Mouse (Mus musculus) Patski (cell line): ENCODE measurements at regions not wholly inside any gene's neighbourhood (a gene's known extent, or its start where the extent isn't known, plus 50 kb on each side); places are given as distances from the start of the nearest gene placed in this dataset.

Experiments used
- ATAC-seq: fragments of 100-300 bp; one replicate; pipeline ENCODE4 v1.8.0; 2021
- CTCF ChIA-PET: fragments of 350-600 bp; sonication (Branson Sonifier 250); formaldehyde crosslinking; loops from one replicate; lab custom pipeline; 2022; ENCODE audit warnings: inconsistent platforms; lab: Charles Lee
- POLR2A ChIA-PET: fragments of 350-600 bp; sonication (Branson Sonifier 250); formaldehyde crosslinking; loops from one replicate; lab custom pipeline; 2022; ENCODE audit warnings: antibody characterized with exemption, inconsistent platforms; lab: Charles Lee
- DNase-seq: peaks from one replicate; pipeline ENCODE4 v3.0.0-alpha.2; 2011; ENCODE audit warnings: low read depth, low spot score
- H3K27me3 ChIP-seq: fragments of 371-371 bp; one replicate; pipeline ENCODE4 v1.5.1; 2021
- CTCF ChIP-seq: fragments of 100-300 bp; IDR thresholded peaks from one replicate; pipeline ENCODE4 v1.5.1; 2021
- in situ Hi-C: fragments of 300-500 bp; cut with MboI; formaldehyde crosslinking; loops from 3 replicates; pipeline ENCODE4 v1.11.1; 2018; ENCODE audit warnings: low pct_unique_long_range_greater_than_20kb, mixed read lengths

DNA sequence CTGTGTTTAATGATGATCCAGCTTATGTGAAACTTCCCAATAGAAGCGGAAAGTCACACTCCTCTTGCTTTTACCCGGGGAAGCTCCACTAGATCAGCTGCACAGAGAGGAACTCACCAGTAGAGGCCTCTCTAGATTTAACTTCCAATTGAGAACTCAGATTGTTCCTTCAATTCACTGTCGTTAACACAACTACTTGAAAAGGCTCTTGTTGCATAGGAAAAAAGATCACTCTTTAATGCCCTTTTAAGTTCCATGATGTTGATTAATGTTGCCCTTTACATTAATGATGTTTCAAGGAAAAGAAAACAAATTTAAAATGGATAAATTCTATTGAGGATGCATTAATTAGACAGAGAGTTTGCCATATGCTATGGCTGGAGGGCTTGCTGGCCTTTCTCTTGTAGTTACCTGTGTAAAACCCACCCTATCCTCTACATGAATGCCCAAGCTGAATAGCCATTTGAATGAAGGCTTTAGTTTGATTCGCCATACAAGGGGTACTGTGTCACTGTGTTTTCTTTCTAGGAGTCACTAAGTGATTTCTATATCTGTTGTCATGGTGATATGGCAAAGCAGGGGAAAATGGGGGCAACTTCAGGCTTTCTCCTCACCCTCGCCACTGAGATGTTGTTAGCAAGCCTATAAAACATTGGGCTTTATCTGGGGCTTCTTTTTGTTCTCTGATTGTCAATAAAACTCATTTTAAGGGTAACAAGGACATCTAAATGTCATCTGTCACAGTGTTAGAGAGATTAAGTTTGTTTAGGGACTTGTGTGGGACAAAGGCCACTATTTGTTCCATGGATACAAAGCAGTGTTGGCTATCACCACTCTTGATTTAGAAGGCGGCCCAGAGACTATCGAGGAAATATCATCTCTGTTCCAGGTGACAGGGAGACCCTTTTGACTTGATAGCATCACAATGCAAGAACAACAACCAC, 429.9 kb upstream of the Tbc1d2b start:
- in situ Hi-C loops: no loop called here
- ATAC-seq: no peak
- ChIA-PET POLR2A (no interaction called here), CTCF (interaction anchor here (1.2 kb wide), 1 partner anchor 14 kb away, joined by 3 read pairs; no protein-coding TSS in a partner anchor)
- no peak for TF ChIP-seq CTCF
- peaks cover 26% of the 10 kb centered on the region for H3K27me3 ChIP-seq
- no peak for DNase-seq

DNA sequence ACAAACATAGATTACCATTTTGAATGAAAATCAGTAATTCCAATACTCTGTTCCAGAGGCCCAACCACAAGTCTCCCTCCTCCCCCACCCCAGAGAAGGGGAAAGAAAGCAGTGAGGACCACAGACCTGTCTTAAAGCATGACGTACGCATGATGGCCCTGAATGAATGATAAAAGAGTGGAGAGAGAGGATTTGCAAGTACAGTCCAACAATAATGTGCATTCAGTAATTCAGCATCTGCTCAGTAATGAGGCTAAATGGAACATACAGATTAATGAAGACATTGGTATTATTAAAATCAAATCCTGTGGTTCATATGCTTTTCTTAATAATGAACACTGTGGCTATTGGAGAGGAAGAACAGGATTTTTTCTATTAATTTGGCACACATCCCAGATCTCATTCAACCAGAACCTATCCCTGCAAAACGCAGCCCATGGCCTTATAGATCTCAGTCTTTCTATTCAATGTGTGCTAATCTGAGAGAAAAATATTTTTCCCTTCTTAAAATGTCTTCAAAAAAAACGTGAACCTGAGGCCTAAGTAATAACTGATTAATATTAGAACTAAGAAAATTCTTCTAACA, 430.7 kb upstream of the Tbc1d2b start:
- no peak for DNase-seq
- ATAC-seq: no peak
- ChIA-PET POLR2A (no interaction called here), CTCF (interaction anchor here (0.5 kb wide), 1 partner anchor 853 kb away, joined by 3 read pairs; no protein-coding TSS in a partner anchor)
- in situ Hi-C loops: no loop called here
- H3K27me3 ChIP-seq: peaks cover 24% of the 10 kb centered on the region
- TF ChIP-seq CTCF: no peak

DNA sequence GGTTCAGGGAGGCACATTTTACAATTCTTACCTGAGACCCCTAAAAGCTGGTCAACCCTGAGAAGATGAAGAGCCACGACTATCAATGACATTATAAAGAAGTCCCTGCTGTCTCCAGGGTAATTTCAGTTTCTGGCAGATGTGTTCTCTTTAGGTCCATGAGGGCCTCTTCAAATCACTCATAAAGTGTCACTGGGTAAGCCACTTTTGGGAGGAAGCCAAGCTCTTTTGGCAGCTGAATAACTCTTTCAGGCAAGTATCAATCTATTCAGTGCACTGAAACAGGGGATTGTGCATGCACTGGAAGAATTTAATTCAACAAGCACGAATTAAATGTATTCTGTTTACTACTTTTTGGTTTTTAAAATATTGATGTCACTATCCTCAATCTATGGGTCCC, 443.1 kb upstream of the Tbc1d2b start:
- ATAC-seq (no peak), DNase-seq (no peak)
- ChIA-PET POLR2A (no interaction called here), CTCF (no interaction called here)
- no peak for TF ChIP-seq CTCF
- in situ Hi-C loops: no loop called here
- no peaks in the 10 kb centered on the region for H3K27me3 ChIP-seq

DNA sequence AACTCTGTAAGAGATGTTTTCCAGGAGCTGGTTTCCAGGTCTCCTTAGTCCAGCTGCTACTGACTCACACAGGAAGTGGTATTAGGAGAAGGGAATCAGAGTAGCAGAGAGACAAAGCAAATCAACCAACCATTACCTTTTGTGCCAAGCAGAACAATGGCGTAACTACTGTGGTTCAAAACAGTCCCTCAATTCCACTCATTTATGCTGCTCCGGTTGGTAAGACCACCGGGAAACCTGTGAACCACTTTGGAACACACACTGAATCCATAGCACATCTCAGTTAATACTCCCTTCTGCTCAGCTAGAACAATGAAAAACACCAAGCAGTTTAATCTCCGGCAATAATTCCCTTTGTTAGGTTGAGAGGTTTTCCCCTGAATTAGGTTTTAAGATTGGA, 460.8 kb upstream of the Tbc1d2b start:
- DNase-seq (no peak), ATAC-seq (no peak)
- no peaks in the 10 kb centered on the region for H3K27me3 ChIP-seq
- POLR2A ChIA-PET: no interaction called here
- in situ Hi-C loops: no loop called here
- TF ChIP-seq CTCF: no peak
- CTCF ChIA-PET: no interaction called here

DNA sequence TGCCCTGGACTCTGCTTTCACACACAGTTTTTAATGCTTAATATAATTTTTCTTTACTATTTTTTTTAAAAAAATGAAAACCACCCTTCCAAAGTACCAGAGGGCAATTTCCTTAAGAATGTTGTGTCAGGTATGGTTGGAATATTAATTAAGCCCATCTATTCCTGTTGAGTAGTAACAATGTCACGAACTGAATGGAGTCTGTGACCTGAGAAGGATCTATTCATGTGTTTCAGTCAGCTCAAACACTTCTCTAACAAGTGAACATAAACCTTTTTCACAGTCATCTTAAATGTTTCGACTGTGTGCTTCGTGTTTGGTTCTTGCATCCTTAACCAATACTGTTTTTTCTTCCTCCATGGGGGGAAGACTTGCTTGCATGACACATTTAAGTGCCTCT, 486.6 kb upstream of the Tbc1d2b start:
- DNase-seq: no peak
- TF ChIP-seq CTCF: no peak
- ATAC-seq: no peak
- POLR2A ChIA-PET: no interaction called here
- no peaks in the 10 kb centered on the region for H3K27me3 ChIP-seq
- in situ Hi-C loops: no loop called here
- CTCF ChIA-PET: no interaction called here

DNA sequence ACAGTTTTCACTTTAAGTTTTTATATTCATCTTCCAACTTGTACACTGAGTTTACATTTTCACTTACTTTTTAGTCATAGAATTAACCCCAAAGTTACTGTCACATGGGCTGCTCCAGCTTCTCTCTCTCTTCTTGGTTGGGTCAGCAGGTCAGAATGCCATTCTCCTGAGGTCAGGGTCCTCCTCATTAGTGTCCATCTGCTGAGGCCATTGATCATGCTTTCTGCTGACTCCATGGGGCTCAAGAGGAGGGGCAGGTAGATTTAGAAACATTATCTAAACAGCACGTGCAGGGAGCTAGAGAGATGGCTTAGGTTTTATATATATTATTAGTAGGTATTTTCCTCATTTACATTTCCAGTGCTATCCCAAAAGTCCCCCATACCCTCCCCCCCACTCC, 503.7 kb upstream of the Tbc1d2b start:
- POLR2A ChIA-PET: no interaction called here
- CTCF ChIA-PET: no interaction called here
- in situ Hi-C loops: no loop called here
- no peak for ATAC-seq
- no peak for DNase-seq
- no peak for TF ChIP-seq CTCF
- no peaks in the 10 kb centered on the region for H3K27me3 ChIP-seq

DNA sequence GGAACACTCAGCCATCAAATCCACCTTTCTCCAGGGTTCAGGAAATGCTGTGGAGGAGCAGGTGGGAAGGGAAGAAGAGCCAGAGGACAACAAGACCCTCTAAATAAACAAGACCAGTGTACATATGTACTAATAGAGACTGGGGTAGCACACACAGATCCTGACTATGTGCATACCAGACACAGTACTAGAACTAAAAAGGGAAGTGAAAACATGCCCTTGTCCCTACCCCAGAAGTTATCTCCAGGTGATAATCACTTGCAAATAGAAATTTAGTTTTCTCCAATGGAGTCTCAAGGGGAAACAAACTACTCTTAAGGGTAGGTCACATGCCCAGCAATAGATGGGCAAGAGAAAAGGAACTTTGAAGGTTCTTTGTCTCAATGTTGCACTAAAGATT, 518.9 kb upstream of the Tbc1d2b start:
- TF ChIP-seq CTCF: no peak
- no peak for ATAC-seq
- in situ Hi-C loops: no loop called here

DNA sequence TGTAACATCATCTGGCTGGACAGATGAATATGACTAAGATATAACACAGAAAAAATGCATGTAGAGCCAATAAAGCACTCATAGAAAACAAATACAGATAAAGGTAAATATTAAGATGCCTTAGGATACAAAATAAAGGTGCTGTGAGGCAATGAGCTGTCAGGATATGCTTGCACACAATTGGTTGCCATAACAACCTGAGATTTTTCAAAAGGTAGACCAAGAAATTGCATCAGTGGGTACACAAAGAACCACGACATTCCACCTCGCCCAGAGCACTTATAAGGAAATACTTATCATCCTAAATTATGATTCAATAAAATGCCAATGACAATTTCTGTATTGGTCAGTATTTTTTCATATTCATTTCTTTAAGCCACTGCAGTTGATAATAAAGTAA, 521.3 kb upstream of the Tbc1d2b start:
- ChIA-PET CTCF (interaction anchor here (1.5 kb wide), 2 partner anchors 15 to 34 kb away, joined by 3 read pairs; no protein-coding TSS in a partner anchor), POLR2A (no interaction called here)
- no peak for DNase-seq
- H3K27me3 ChIP-seq: no peaks in the 10 kb centered on the region
- TF ChIP-seq CTCF: no peak
- ATAC-seq: no peak
- in situ Hi-C loops: no loop called here

More for the DNA sequence above, 518.9 kb upstream of the Tbc1d2b start:
- POLR2A ChIA-PET: no interaction called here
- DNase-seq: no peak
- no peaks in the 10 kb centered on the region for H3K27me3 ChIP-seq
- CTCF ChIA-PET: interaction anchor here (1.2 kb wide), 1 partner anchor 25 kb away, joined by 3 read pairs; no protein-coding TSS in a partner anchor

DNA sequence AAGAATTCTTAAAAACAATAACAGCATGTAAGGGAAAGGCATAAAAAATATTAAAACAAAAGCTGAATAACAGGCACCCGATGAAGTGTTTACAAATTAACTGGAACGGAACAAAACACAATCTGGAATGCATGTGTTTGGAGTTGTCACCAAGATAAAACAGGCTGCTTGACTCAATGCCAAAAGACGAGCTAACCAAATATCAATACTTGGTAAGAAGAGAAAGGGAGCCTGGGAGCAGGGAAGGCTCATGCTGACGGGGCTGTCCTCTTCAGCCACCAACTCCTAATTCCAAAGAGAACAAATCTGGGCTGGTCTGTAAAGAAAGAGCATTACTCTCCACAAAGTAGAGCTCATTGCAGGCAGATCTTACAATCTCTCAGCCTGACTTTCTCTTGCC, 545.4 kb upstream of the Zic4 start:
- no peak for TF ChIP-seq CTCF
- no peak for ATAC-seq
- in situ Hi-C loops: no loop called here
- DNase-seq: no peak
- H3K27me3 ChIP-seq: no peaks in the 10 kb centered on the region
- ChIA-PET POLR2A (no interaction called here), CTCF (interaction anchor here (1.3 kb wide), 1 partner anchor 40 kb away, joined by 3 read pairs; no protein-coding TSS in a partner anchor)

DNA sequence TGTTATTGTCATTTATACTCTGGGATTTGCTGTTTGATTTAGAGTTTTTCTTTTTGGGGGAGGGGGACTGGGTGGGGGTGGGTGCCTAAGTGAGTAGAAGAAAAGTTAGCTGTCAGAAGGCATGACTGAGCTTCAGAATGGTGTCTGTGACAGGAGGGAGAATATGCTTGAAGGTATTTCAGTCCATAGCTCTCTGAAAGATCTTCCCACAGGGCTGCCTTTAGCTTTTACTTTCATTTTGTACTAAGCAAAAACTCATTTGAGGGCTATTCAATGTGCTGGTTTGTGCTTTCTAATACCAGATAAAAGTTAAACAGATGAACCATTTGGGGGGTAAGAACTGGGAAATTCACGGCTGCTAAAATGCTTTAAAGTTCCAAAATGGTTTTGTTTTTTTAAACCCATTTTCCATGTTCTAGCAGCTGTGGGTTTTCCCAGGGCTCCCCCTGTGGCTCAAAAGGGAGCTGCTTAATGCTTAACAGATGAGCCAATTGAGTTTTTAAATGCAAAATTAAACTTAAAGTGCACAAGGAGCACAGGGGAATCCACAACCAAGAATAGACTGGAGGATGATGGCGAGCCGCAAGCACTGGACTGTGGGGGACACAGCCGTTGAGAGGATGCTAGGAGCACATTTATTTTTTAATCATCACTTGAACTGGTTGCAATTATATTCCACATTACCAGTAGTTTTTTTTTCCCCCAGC, 538.5 kb upstream of the Zic4 start:
- in situ Hi-C loops: no loop called here
- peak; percentile 33 for TF ChIP-seq CTCF
- no peak for DNase-seq
- CTCF ChIA-PET: interaction anchor here (0.6 to 1.4 kb wide), 2 partner anchors 8 to 29 kb away, joined by 3 read pairs; no protein-coding TSS in a partner anchor
- POLR2A ChIA-PET: no interaction called here
- H3K27me3 ChIP-seq: no peaks in the 10 kb centered on the region
- no peak for ATAC-seq

DNA sequence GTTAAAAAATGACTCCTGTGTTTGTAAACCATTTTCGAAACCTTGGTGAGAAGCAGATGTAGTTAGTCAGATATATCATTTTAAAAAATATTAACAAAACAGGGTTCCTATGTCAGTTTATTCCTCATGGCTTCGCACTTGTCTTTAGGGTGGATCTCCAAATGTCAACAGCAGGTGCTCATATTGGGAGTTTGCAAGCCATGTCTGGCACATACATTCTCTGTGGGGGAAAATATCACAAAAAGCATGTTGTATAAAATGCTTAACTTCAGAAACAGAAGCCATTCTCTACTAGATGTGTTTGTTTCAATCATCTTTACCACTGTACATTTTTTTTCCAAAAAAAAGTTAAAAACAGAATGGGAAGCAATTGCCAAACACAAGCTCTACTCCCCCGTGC, 534.7 kb upstream of the Zic4 start:
- ChIA-PET POLR2A (no interaction called here), CTCF (no interaction called here)
- ATAC-seq (no peak), DNase-seq (no peak)
- in situ Hi-C loops: no loop called here
- no peak for TF ChIP-seq CTCF
- H3K27me3 ChIP-seq: peaks cover 6% of the 10 kb centered on the region
